Mouse (Mus musculus): ENCODE results near the gene Prorsd1. TPM values are rescaled to one million over a fixed set of nuclear protein-coding genes. Genes with fewer than 3 reads are reported as not detected.

The Prorsd1 gene
- polyA plus RNA-seq (2012; ENCODE audit: low replicate concordance): 6.0 TPM in 1 of 2 replicates, not detected in the other

GRCm38 (mm10) chr11:29514682-29515412 lies at the start of gene Prorsd1:
Prorsd1 (minus strand) TSS chr11:29515033.

GRCm38 (mm10) chr11:29547752-29548503 lies 33.1 kb upstream of the Prorsd1 start, which contains the start of the genes Clhc1 and Rps27a:
Clhc1 (plus strand) TSS chr11:29547950.
Rps27a (minus strand) TSS chr11:29548109.

GRCm38 (mm10) chr11:29525988-29526794 lies 11.4 kb upstream of the Prorsd1 start, which contains the start of gene Mtif2:
Mtif2 (plus strand) TSS chr11:29526408.

Other genes with a start within 250 kb of the Prorsd1 start
- gene Ccdc88a, start 141.4 kb downstream of the Prorsd1 start, polyA plus RNA-seq (2012; ENCODE audit: low replicate concordance): 27.0 and 28.8 TPM in 2 replicates
- gene Mtif2, start 11.4 kb upstream of the Prorsd1 start, polyA plus RNA-seq (2012; ENCODE audit: low replicate concordance): 0.93 and 6.1 TPM in 2 replicates
- not detected in 2 replicates for gene Clhc1, start 32.9 kb upstream of the Prorsd1 start, polyA plus RNA-seq (2012; ENCODE audit: low replicate concordance)
- gene Rps27a, start 33.1 kb upstream of the Prorsd1 start, polyA plus RNA-seq (2012; ENCODE audit: low replicate concordance): 16.4 and 67.9 TPM in 2 replicates
- 91.8 and 177 TPM in 2 replicates for gene Rtn4, start 177.9 kb upstream of the Prorsd1 start, polyA plus RNA-seq (2012; ENCODE audit: low replicate concordance)

Measured in leukemia stem cell, adult 10-12 weeks (primary cell).